Mouse (Mus musculus): ENCODE results near the gene Erich2. TPM values are rescaled to one million over a fixed set of nuclear protein-coding genes. Genes with fewer than 3 reads are reported as not detected.

Gene Erich2
- polyA plus RNA-seq, 1 experiment from 2014 or later = 1.9 TPM

- WGBS = under 1% methylated on average over 15 of the region's 15 CpGs
- H3K27ac ChIP-seq = no peak overlapping the region
- no peaks in the 10 kb centered on the region for H3K9me3 ChIP-seq
- H3K4me3 ChIP-seq = peak overlapping the region; percentile 47; the same call in 1 of the 2 replicates
- H3K36me3 ChIP-seq = no peaks in the 10 kb centered on the region
- H3K27me3 ChIP-seq (ENCODE audit: insufficient read depth, poor library complexity, severe bottlenecking) = peaks cover 100% of the 10 kb centered on the region
- peak; percentile 45 for DNase-seq (ENCODE audit: low spot score)
- H3K4me1 ChIP-seq (replicated peaks) = peaks cover 81% of the 10 kb centered on the region
These were observed 56.2 kb downstream of the Erich2 start for GRCm38 (mm10) chr2:70564646-70565315.

DNA sequence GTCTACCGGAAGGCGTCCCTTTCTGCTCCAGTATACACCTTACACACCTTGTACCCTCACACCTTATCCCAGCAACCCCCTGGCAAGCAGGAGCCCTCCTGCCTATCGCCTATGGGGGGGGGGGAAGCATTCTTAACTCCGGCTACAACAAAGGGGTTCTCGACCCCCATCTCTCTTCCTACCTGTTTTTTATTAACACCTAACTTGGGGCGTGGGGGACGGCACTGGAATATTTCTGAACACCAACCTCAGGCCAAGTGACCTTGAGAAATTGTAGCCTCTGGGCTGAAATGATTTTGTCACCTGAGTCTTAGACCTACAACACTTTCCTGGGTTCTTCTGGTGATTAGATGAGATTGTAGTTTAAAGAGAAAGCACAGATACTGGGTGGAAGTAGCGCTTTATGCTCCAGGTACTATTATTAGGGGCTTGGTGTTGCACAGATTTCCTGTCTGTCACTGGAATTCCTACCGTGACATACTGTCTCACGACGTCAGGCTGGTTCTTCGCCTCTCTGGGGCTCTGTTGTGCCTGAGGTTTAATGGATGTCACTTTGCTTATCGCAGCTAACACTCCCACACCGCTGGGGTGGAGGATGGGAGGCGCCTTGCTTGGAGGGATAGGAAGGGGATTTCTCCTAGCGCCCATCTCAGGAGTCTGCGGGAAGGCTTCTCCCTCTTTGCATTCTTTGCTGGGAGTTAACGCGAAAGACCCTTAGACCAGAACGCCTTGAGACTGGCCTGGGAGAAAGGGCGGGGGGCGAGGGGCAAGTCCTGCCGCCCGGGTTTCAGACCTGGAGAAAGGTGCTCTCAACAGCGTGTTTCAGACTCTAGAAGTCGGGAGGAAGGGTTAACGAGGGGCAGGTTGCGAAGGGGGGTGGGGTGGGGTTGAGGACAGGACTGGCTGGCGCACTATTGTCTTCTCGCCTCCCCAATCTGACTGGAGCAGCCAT, 57.3 kb downstream of the Erich2 start:
- 3% methylated on average over 30 of the region's 30 CpGs for WGBS
- no peaks in the 10 kb centered on the region for H3K36me3 ChIP-seq
- peak; percentile 37 for DNase-seq (ENCODE audit: low spot score)
- peaks cover 79% of the 10 kb centered on the region for H3K4me1 ChIP-seq (replicated peaks)
- peaks cover 100% of the 10 kb centered on the region for H3K27me3 ChIP-seq (ENCODE audit: insufficient read depth, poor library complexity, severe bottlenecking)
- H3K4me3 ChIP-seq = peak overlapping the region; percentile 52
- no peaks in the 10 kb centered on the region for H3K9me3 ChIP-seq
- peak overlapping the region; percentile 62; the same call in 1 of the 2 replicates for H3K27ac ChIP-seq

DNA sequence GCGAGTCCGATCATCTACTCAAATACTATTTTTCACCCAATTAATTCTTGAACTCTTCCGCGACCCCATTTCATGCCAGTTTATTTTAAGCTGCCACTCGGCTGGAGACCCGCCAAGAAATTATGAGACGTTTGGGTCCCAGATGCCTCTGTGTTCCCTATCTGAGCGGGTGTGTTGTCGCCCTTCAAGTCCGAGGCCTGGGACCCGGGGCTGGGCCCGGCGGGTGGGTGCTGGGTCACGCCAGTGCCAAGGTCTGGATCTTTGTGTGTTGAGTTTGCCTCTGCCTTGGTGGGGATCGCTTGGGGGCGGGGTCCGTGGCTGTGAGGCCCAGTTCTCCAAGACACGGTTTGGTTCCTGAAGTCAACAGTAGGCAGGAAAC, 58.0 kb downstream of the Erich2 start:
- Histone ChIP-seq H3K27ac (no peak overlapping the region; the same call in 1 of the 2 replicates), H3K36me3 (no peaks in the 10 kb centered on the region), H3K9me3 (no peaks in the 10 kb centered on the region), H3K4me1 (replicated peaks) (peaks cover 73% of the 10 kb centered on the region), H3K27me3 (ENCODE audit: insufficient read depth, poor library complexity, severe bottlenecking) (peaks cover 100% of the 10 kb centered on the region), H3K4me3 (peak overlapping the region; percentile 52)
- DNase-seq (ENCODE audit: low spot score) = no peak
- 2% methylated on average over 18 of the region's 18 CpGs for WGBS

GRCm38 (mm10) chr2:70567071-70567681, 58.6 kb downstream of the Erich2 start:
- H3K36me3 ChIP-seq = no peaks in the 10 kb centered on the region
- peaks cover 100% of the 10 kb centered on the region for H3K27me3 ChIP-seq (ENCODE audit: insufficient read depth, poor library complexity, severe bottlenecking)
- DNase-seq (ENCODE audit: low spot score) = peak; percentile 75
- 2% methylated on average over 23 of the region's 23 CpGs for WGBS
- H3K4me1 ChIP-seq (replicated peaks) = peaks cover 68% of the 10 kb centered on the region
- no peak overlapping the region; the same call in 1 of the 2 replicates for H3K27ac ChIP-seq
- H3K4me3 ChIP-seq = peak overlapping the region; percentile 52
- H3K9me3 ChIP-seq = no peaks in the 10 kb centered on the region

- H3K36me3 ChIP-seq = no peaks in the 10 kb centered on the region
- H3K27ac ChIP-seq = no peak overlapping the region; the same call in none of the 2 replicates
- DNase-seq (ENCODE audit: low spot score) = no peak
- H3K27me3 ChIP-seq (ENCODE audit: insufficient read depth, poor library complexity, severe bottlenecking) = peaks cover 100% of the 10 kb centered on the region
- H3K4me3 ChIP-seq = peak overlapping the region; percentile 52
- WGBS = under 1% methylated on average over 12 of the region's 12 CpGs
- peaks cover 63% of the 10 kb centered on the region for H3K4me1 ChIP-seq (replicated peaks)
- H3K9me3 ChIP-seq = no peaks in the 10 kb centered on the region
These were observed 59.1 kb downstream of the Erich2 start for GRCm38 (mm10) chr2:70567682-70568077.

DNA sequence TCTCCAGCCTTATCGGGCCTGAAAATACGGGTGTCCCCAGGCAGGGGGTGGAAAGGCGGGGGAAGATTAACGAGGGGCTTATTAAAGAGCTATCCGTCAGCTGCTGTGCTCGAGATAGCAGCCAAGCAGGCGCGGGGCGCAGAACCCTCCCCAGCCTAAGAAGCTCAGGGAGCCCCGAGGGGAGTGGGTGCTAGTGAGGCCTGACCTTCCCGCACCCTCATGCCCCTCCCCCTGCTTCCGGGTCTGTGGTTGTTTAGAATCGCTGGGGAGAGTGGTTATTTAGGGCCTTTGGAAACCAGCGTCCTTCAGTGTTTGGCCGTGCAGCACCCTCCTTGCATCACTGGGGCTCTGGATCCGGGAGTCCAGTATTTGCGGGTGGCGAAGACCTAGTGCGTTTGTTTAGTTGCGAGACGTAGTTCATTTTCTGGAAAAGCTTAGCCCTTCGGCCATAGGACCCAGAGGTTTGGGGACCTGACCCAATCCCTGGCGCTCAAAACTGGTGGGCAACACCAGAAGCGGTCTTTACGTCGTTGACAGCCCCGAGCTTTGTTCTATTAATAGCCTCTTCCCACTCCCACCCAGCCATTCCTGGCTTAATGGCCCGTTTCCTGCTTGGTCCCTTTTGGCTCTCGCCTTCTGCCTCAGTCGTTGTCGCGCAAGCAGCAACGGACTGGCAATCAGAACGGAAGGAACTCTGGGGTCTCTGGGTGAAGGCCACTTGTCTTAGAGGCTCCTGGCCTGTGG, 59.8 kb downstream of the Erich2 start:
- Histone ChIP-seq H3K36me3 (no peaks in the 10 kb centered on the region), H3K27me3 (ENCODE audit: insufficient read depth, poor library complexity, severe bottlenecking) (peaks cover 99% of the 10 kb centered on the region), H3K9me3 (no peaks in the 10 kb centered on the region), H3K4me3 (peak overlapping the region; percentile 52), H3K27ac (peak overlapping the region; percentile 41), H3K4me1 (replicated peaks) (peaks cover 56% of the 10 kb centered on the region)
- DNase-seq (ENCODE audit: low spot score) = peak; percentile 51
- under 1% methylated on average over 34 of the region's 34 CpGs for WGBS

DNA sequence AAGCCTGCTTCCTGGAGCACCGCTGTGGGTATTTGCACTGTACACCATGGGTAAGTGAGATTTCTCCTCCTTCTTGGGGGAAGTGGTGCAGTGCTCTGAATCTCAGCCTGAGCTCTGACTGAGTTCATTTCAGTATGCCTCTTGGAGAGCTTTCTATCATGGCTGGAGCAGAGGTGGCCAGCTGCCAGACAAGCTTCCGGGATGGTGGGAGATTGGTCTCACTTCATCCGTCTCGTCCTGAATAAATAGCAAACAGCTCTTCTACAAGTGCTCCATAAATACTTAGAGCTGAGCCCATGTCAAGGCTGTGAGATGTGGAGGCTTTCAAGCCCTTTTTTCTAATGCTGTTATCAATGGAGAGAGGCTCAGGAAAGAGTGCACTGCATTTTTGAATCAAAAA, 63.1 kb downstream of the Erich2 start:
- H3K4me3 ChIP-seq = no peak overlapping the region
- H3K36me3 ChIP-seq = no peaks in the 10 kb centered on the region
- no peak for DNase-seq (ENCODE audit: low spot score)
- H3K27ac ChIP-seq = no peak overlapping the region
- no peaks in the 10 kb centered on the region for H3K9me3 ChIP-seq
- peaks cover 25% of the 10 kb centered on the region for H3K4me1 ChIP-seq (replicated peaks)
- whole genome bisulfite sequencing = 82% methylated on average over 4 of the region's 4 CpGs
- H3K27me3 ChIP-seq (ENCODE audit: insufficient read depth, poor library complexity, severe bottlenecking) = peaks cover 78% of the 10 kb centered on the region

- Histone ChIP-seq H3K36me3 (no peaks in the 10 kb centered on the region), H3K4me1 (replicated peaks) (peaks cover 19% of the 10 kb centered on the region), H3K27ac (no peak overlapping the region), H3K9me3 (no peaks in the 10 kb centered on the region), H3K27me3 (ENCODE audit: insufficient read depth, poor library complexity, severe bottlenecking) (peaks cover 72% of the 10 kb centered on the region), H3K4me3 (no peak overlapping the region)
- DNase-seq (ENCODE audit: low spot score) = no peak
- WGBS = 62% methylated on average over 9 of the region's 9 CpGs
These were observed 63.6 kb downstream of the Erich2 start for GRCm38 (mm10) chr2:70572251-70572650.

GRCm38 (mm10) chr2:70573544-70574210, 65.1 kb downstream of the Erich2 start:
- no peaks in the 10 kb centered on the region for H3K36me3 ChIP-seq
- H3K9me3 ChIP-seq = no peaks in the 10 kb centered on the region
- H3K4me1 ChIP-seq (replicated peaks) = peaks cover 5% of the 10 kb centered on the region
- H3K27ac ChIP-seq = no peak overlapping the region
- DNase-seq (ENCODE audit: low spot score) = no peak
- H3K27me3 ChIP-seq (ENCODE audit: insufficient read depth, poor library complexity, severe bottlenecking) = peaks cover 58% of the 10 kb centered on the region
- H3K4me3 ChIP-seq = no peak overlapping the region
- WGBS = 79% methylated on average over 8 of the region's 8 CpGs

DNA sequence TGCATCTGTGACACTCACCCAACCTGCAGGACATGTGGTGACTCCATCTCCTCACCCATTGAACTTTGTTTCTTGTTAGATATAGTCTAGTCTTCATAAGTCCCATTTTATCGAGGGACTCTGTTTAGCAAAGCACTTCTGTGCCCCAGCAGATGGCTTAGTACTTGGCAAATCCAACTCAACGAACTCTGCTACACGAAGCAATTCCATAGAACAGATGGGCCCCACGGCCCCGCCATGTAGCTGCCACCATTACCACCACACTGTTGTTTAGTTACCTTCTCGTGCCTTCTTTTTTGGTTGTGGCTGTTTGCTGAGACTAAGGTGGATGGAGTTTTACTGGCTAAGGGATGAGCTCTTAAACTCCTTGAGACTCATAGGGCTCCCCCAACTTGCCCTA, 79.6 kb downstream of the Erich2 start:
- no peak for DNase-seq (ENCODE audit: low spot score)

More for the DNA sequence above, 79.6 kb downstream of the Erich2 start:
- WGBS = 92% methylated on average over 6 of the region's 6 CpGs
- H3K4me3 ChIP-seq = no peak overlapping the region
- H3K36me3 ChIP-seq = no peaks in the 10 kb centered on the region
- H3K27me3 ChIP-seq (ENCODE audit: insufficient read depth, poor library complexity, severe bottlenecking) = no peaks in the 10 kb centered on the region
- no peaks in the 10 kb centered on the region for H3K9me3 ChIP-seq
- no peak overlapping the region for H3K27ac ChIP-seq
- H3K4me1 ChIP-seq (replicated peaks) = 0 out of 2 replicates have a peak, but pooled peaks cover 7% of the 10 kb centered on the region
